Mouse (Mus musculus) urinary bladder, postnatal 25 days (tissue): ENCODE data around the gene Slc4a5.

Experiments used
- DNase-seq: peaks from one replicate; pipeline ENCODE4 v3.0.0; 2022; ENCODE audit warnings: low spot score

The Slc4a5 gene

GRCm38 (mm10) chr6:83351490-83352160 is 132.0 kb downstream of the Slc4a5 start:
- DNase-seq = no peak

GRCm38 (mm10) chr6:83352666-83353410 is 133.2 kb downstream of the Slc4a5 start:
- DNase-seq = no peak
